Mouse (Mus musculus) E14TG2a.4 (cell line): ENCODE data around the gene Fnip1.

Source experiments
- CTCF ChIP-seq: conservative IDR thresholded peaks from 2 replicates; pipeline ENCODE4 v1.5.1; 2014; ENCODE audit warnings: low read length
- NANOG ChIP-seq: IDR thresholded peaks from 2 replicates; pipeline ENCODE4 v1.6.1; 2014; ENCODE audit warnings: borderline replicate concordance, low read length, mixed read lengths
- POU5F1 ChIP-seq: IDR thresholded peaks from 2 replicates; pipeline ENCODE4 v1.6.1; 2014; ENCODE audit warnings: low read length, borderline replicate concordance

GRCm38 (mm10) chr11:54437823-54438337 is at the start of gene Fnip1:
- no peak for TF ChIP-seq CTCF
- TF ChIP-seq NANOG: no peak
- TF ChIP-seq POU5F1: no peak
